Mouse (Mus musculus) T-cell, adult 66 days (primary cell): ENCODE measurements around the gene 1700109H08Rik. TPM values are rescaled to one million over a fixed set of nuclear protein-coding genes. Genes with fewer than 3 reads are reported as not detected.

Experiments used
- total RNA-seq, 2 experiments: library from RNA; stranded (reverse); gene quantifications; 3 replicates in 1 of 2; 4 replicates in 1 of 2; pipeline ENCODE4 v1.2.4; 2023

The 1700109H08Rik gene
- total RNA-seq = 10 to 100 TPM; 27.1 to 27.2 TPM

GRCm38 (mm10) chr5:3571266-3571665, at the start of gene 1700109H08Rik:
TSS of gene 1700109H08Rik (plus strand) at chr5:3571566.

GRCm38 (mm10) chr5:3543629-3544479, 27.5 kb upstream of the 1700109H08Rik start, which contains the start of gene Fam133b:
TSS of gene Fam133b (plus strand) at chr5:3543833.

GRCm38 (mm10) chr5:3595693-3596398, 24.5 kb downstream of the 1700109H08Rik start, which contains the start of gene Pex1:
TSS of gene Pex1 (plus strand) at chr5:3596066.

GRCm38 (mm10) chr5:3596399-3596766, 25.0 kb downstream of the 1700109H08Rik start, which contains the start of gene Rbm48:
TSS of gene Rbm48 (minus strand) at chr5:3596585.

Other genes starting within 250 kb of the 1700109H08Rik start
- 10 to 100 TPM; 39.6 to 53.9 TPM for gene Cdk6, start 230.1 kb upstream of the 1700109H08Rik start, total RNA-seq
- gene Fam133b, start 27.7 kb upstream of the 1700109H08Rik start, total RNA-seq = 10 to 100 TPM; 90.1 to 94.2 TPM
- gene Pex1, start 24.5 kb downstream of the 1700109H08Rik start, total RNA-seq = 10 to 100 TPM; 17.2 to 21.3 TPM
- gene Rbm48, start 25.0 kb downstream of the 1700109H08Rik start, total RNA-seq = 10 to 100 TPM; 84.5 to 91.4 TPM
- gene Tmbim7, start 79.6 kb downstream of the 1700109H08Rik start, total RNA-seq = under 1 TPM in 1 of 2 experiments, not detected in 1; 0.62 TPM
- 10 to 100 TPM; 41.6 to 52.1 TPM for gene Gatad1, start 85.6 kb downstream of the 1700109H08Rik start, total RNA-seq
- 100 to 1,000 TPM; 104 to 113 TPM for gene Ankib1, start 231.4 kb downstream of the 1700109H08Rik start, total RNA-seq
- gene Krit1, start 231.6 kb downstream of the 1700109H08Rik start, total RNA-seq = 100 to 1,000 TPM in 1 of 2 experiments, 10 to 100 TPM in 1; 99.7 to 100 TPM